Mouse (Mus musculus): ENCODE results near the gene Ube2d2b. TPM values are rescaled to one million over a fixed set of nuclear protein-coding genes. Genes with fewer than 3 reads are reported as not detected.

The Ube2d2b gene
- polyA plus RNA-seq, 1 experiment from 2014 or later, result 0.14 TPM

DNA sequence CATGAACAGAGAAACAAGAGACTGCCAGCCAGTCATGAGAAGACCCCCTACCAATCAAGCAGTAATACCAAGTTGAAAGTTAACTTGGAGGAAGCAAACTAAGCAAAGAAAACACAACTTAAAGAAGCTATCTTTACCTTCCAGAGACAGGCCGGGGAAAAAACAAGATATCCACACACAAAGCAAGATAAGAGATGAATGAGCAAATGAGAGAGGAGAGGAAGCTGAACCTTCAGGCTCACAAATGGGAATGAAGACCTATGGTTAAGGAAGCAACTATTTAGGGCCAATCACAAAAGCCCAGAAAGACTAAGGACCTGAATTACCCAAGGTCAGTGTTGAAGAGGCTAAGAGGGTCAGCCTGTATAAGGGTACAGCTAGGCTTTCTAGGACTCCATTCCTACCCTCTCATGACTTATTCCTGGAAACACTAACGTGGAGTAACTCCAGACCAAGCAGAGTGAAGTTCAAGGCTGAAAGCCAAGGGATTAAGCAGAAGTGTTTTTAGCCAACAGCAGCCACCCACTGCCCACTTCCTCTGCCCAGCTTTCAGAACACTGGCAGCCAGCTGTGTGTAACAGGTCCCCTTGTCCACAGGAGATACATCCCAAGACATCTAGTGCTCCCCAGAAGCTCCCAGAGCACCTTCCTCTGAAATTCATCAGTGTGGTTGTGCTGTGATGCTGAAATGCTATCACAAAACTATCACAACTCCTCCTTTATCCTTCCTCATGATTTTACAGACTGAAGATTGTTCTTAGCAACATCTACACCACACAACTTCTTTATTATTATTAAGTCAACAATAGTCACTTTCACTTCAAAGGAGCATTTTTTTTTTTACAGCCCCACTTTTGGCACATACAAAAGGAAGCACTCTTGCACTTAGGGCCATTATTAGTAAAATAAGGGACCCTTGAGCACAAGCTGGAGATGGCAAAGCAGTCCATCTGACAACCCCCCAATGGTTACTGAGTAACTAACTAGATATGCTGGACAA is 36.5 kb downstream of the Ube2d2b start:
- H3K9ac ChIP-seq (ENCODE audit: low read length), result no peak overlapping the region
- H3K4me3 ChIP-seq (ENCODE audit: low read depth, low read length), result no peak overlapping the region
- H3K4me2 ChIP-seq (ENCODE audit: low read length), result peak overlapping the region; percentile 15; the same call in 1 of the 2 replicates
- no peak overlapping the region; the same call in 1 of the 2 replicates for H3K27ac ChIP-seq (ENCODE audit: low read depth)
- 53% methylated on average over 2 of the region's 2 CpGs for WGBS
- no peak for DNase-seq (ENCODE audit: low spot score)
- H3K4me1 ChIP-seq (replicated peaks; ENCODE audit: control insufficient read depth, insufficient read depth, low read length), result peaks cover 12% of the 10 kb centered on the region
- ATAC-seq (replicated peaks; ENCODE audit: low FRiP score, low TSS enrichment, low read depth), result no peak
- no peaks in the 10 kb centered on the region for H3K36me3 ChIP-seq (ENCODE audit: control insufficient read depth, insufficient read depth, low read length)
- H3K27me3 ChIP-seq (replicated peaks; ENCODE audit: control insufficient read depth, insufficient read depth, low read length), result no peaks in the 10 kb centered on the region
- no peaks in the 10 kb centered on the region for H3K9me3 ChIP-seq (ENCODE audit: control insufficient read depth, low read length)

DNA sequence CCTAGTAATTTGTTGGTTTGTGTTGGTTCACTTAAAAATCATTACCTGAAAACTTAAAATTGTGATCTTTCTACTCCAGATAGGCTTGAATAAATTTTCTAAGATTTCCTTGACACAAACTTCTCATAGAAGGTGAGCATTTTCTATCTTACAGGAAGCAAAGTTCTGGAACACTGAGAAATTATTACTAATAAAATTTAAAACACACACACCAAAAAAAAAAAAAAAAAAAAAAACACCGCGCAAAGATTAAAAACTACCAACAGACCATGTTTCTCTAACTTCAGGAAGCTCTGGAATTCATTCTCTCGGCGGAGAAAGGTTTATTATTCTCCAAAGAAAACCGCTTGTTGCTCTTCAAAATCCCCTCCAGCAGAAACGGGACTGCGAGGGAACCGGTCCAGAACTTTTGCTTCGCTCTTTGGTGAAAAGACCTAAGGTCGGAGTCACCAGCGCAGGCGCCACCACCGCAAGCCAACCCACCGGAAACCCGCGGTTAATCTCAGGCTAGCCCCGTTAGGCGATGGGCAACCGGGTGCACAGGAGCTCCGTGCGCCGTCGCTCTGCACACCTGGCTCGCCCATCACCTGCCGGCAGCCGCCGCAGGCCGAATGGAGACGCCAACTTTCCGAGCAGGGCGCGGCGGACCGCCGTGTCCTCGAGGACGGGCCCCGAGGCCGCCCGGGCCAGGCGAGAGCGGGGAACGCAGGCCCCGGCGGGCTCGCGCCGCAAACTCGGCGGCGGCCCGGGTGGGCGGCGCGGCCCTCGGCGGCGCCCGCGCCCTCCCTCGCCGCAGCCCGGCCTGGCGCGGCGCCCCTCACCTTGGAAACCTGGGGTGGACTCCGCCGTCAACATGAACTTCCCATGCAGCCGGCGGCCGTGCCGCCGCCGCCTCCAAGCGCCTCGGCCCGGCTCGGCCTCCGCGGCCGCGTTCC is 38.3 kb downstream of the Ube2d2b start:
- Histone ChIP-seq H3K27me3 (replicated peaks; ENCODE audit: control insufficient read depth, insufficient read depth, low read length) (no peaks in the 10 kb centered on the region), H3K4me1 (replicated peaks; ENCODE audit: control insufficient read depth, insufficient read depth, low read length) (peaks cover 13% of the 10 kb centered on the region), H3K27ac (ENCODE audit: low read depth) (peak overlapping the region; percentile 98), H3K4me2 (ENCODE audit: low read length) (peak overlapping the region; percentile 54), H3K9ac (ENCODE audit: low read length) (peak overlapping the region; percentile 91), H3K36me3 (ENCODE audit: control insufficient read depth, insufficient read depth, low read length) (no peaks in the 10 kb centered on the region), H3K9me3 (ENCODE audit: control insufficient read depth, low read length) (no peaks in the 10 kb centered on the region), H3K4me3 (ENCODE audit: low read depth, low read length) (peak overlapping the region; percentile 91)
- under 1% methylated on average over 55 of the region's 82 CpGs for WGBS
- DNase-seq (ENCODE audit: low spot score) (peak; percentile 87), ATAC-seq (replicated peaks; ENCODE audit: low FRiP score, low TSS enrichment, low read depth) (peak; percentile 73)

DNA sequence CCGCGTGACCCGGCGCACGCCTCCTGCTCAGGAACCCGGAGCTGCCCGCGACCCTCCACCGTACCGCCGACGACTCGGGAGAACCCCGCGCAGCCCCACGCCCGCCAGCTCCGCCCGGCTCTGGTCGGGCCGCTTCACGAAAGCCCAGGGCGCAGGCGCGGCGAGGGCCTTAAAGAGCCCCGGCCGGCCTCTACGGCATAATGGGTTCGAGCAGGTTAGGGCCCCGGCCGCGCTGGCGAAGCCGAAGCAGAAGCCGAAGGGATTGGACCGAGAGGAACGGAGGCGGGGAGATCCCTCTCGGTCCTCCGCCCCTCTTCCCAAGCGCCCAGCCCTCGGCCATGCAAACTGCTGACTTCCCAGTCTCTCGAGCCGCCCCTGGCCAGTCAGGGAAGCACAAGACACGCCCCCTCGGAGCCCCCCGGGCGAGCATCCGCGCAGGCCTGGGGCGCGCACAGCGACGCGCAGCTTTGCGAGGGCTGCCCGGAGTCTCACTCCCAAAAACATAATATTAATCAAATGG is 39.1 kb downstream of the Ube2d2b start:
- WGBS, result under 1% methylated on average over 58 of the region's 58 CpGs
- peak overlapping the region; percentile 54 for H3K4me2 ChIP-seq (ENCODE audit: low read length)
- H3K27ac ChIP-seq (ENCODE audit: low read depth), result peak overlapping the region; percentile 98
- no peaks in the 10 kb centered on the region for H3K27me3 ChIP-seq (replicated peaks; ENCODE audit: control insufficient read depth, insufficient read depth, low read length)
- H3K9me3 ChIP-seq (ENCODE audit: control insufficient read depth, low read length), result no peaks in the 10 kb centered on the region
- DNase-seq (ENCODE audit: low spot score), result peak; percentile 91
- no peaks in the 10 kb centered on the region for H3K36me3 ChIP-seq (ENCODE audit: control insufficient read depth, insufficient read depth, low read length)
- H3K4me1 ChIP-seq (replicated peaks; ENCODE audit: control insufficient read depth, insufficient read depth, low read length), result peaks cover 20% of the 10 kb centered on the region
- H3K4me3 ChIP-seq (ENCODE audit: low read depth, low read length), result peak overlapping the region; percentile 91
- peak overlapping the region; percentile 91 for H3K9ac ChIP-seq (ENCODE audit: low read length)
- peak; percentile 99 for ATAC-seq (replicated peaks; ENCODE audit: low FRiP score, low TSS enrichment, low read depth)

DNA sequence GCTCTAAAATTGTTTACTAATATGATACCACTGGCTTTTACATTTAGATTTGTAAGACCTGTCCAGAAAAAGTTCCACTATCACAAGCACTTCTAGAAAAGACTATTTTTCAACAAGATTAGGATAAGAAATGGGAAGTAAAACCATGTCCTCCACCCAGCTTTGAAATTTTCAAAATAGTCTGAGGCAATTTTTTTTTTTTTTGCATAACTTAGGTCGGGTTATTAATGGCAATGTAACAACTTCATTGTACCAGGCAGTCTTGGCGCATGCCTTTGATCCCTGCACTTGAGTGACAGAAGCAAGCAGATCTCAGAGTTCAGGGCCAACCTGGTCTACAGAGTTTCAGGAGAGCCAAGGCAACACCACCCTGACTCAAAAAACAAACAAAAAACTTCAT is 39.8 kb downstream of the Ube2d2b start:
- no peaks in the 10 kb centered on the region for H3K36me3 ChIP-seq (ENCODE audit: control insufficient read depth, insufficient read depth, low read length)
- no peak for DNase-seq (ENCODE audit: low spot score)
- no peaks in the 10 kb centered on the region for H3K9me3 ChIP-seq (ENCODE audit: control insufficient read depth, low read length)
- H3K27ac ChIP-seq (ENCODE audit: low read depth), result no peak overlapping the region
- H3K9ac ChIP-seq (ENCODE audit: low read length), result no peak overlapping the region
- peak overlapping the region; percentile 54; the same call in 1 of the 2 replicates for H3K4me2 ChIP-seq (ENCODE audit: low read length)
- 68% methylated on average over 2 of the region's 2 CpGs for WGBS
- no peak for ATAC-seq (replicated peaks; ENCODE audit: low FRiP score, low TSS enrichment, low read depth)
- H3K27me3 ChIP-seq (replicated peaks; ENCODE audit: control insufficient read depth, insufficient read depth, low read length), result no peaks in the 10 kb centered on the region
- 0 out of 2 replicates have a peak overlapping the region, but pooled peaks have one; percentile 91 for H3K4me3 ChIP-seq (ENCODE audit: low read depth, low read length)
- H3K4me1 ChIP-seq (replicated peaks; ENCODE audit: control insufficient read depth, insufficient read depth, low read length), result peaks cover 28% of the 10 kb centered on the region

DNA sequence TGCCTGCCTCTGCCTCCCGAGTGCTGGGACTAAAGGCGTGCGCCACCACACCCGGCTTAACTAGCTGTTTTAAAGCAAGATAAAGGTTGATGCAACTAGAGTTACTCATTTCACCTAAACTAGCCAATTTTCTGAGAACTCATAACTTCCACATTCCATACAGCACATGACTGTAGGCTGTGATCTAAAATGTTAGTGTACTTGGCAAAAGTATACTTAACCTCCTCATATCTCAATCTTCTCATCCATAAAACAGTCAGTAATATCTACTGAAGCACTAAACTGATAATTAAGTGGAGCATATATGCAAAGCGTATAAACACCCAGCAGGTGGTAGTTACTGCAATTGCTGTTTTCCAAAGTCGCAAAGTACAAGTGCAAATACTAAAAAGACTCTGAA is 43.4 kb downstream of the Ube2d2b start:
- DNase-seq (ENCODE audit: low spot score), result no peak
- Histone ChIP-seq H3K4me2 (ENCODE audit: low read length) (peak overlapping the region; percentile 18; the same call in 1 of the 2 replicates), H3K9ac (ENCODE audit: low read length) (no peak overlapping the region), H3K9me3 (ENCODE audit: control insufficient read depth, low read length) (no peaks in the 10 kb centered on the region), H3K27ac (ENCODE audit: low read depth) (peak overlapping the region; percentile 70), H3K36me3 (ENCODE audit: control insufficient read depth, insufficient read depth, low read length) (no peaks in the 10 kb centered on the region), H3K4me3 (ENCODE audit: low read depth, low read length) (no peak overlapping the region), H3K4me1 (replicated peaks; ENCODE audit: control insufficient read depth, insufficient read depth, low read length) (peaks cover 22% of the 10 kb centered on the region), H3K27me3 (replicated peaks; ENCODE audit: control insufficient read depth, insufficient read depth, low read length) (no peaks in the 10 kb centered on the region)
- no peak for ATAC-seq (replicated peaks; ENCODE audit: low FRiP score, low TSS enrichment, low read depth)
- 80% methylated on average over 6 of the region's 6 CpGs for WGBS

DNA sequence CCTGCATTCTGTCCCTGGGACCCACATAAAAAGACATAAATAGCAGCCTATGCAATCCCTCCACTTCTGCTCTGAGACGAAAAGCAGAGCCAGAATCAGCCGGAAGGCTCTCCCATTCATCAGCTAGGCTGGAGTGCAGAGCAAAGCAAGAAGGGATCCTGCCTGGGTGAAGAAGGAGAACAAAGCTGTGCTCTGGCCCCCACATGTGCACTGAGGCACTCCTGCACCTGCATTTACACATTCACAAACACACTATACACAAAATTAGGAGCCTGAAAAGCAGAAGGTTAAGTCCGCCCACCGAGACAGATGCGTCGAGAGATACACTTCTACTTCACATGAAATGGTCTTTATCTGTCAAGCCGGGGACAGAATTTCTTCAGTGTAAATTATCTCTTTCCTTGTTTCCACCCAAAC is 44.0 kb downstream of the Ube2d2b start:
- H3K9me3 ChIP-seq (ENCODE audit: control insufficient read depth, low read length), result no peaks in the 10 kb centered on the region
- H3K36me3 ChIP-seq (ENCODE audit: control insufficient read depth, insufficient read depth, low read length), result no peaks in the 10 kb centered on the region
- no peaks in the 10 kb centered on the region for H3K27me3 ChIP-seq (replicated peaks; ENCODE audit: control insufficient read depth, insufficient read depth, low read length)
- no peak overlapping the region for H3K9ac ChIP-seq (ENCODE audit: low read length)
- 28% methylated on average over 7 of the region's 7 CpGs for WGBS
- DNase-seq (ENCODE audit: low spot score) (peak; percentile 79), ATAC-seq (replicated peaks; ENCODE audit: low FRiP score, low TSS enrichment, low read depth) (0 out of 2 replicates have a peak, but pooled peaks have one; percentile 5)
- peak overlapping the region; percentile 70 for H3K27ac ChIP-seq (ENCODE audit: low read depth)
- peak overlapping the region; percentile 18 for H3K4me2 ChIP-seq (ENCODE audit: low read length)
- peaks cover 22% of the 10 kb centered on the region for H3K4me1 ChIP-seq (replicated peaks; ENCODE audit: control insufficient read depth, insufficient read depth, low read length)
- no peak overlapping the region for H3K4me3 ChIP-seq (ENCODE audit: low read depth, low read length)

DNA sequence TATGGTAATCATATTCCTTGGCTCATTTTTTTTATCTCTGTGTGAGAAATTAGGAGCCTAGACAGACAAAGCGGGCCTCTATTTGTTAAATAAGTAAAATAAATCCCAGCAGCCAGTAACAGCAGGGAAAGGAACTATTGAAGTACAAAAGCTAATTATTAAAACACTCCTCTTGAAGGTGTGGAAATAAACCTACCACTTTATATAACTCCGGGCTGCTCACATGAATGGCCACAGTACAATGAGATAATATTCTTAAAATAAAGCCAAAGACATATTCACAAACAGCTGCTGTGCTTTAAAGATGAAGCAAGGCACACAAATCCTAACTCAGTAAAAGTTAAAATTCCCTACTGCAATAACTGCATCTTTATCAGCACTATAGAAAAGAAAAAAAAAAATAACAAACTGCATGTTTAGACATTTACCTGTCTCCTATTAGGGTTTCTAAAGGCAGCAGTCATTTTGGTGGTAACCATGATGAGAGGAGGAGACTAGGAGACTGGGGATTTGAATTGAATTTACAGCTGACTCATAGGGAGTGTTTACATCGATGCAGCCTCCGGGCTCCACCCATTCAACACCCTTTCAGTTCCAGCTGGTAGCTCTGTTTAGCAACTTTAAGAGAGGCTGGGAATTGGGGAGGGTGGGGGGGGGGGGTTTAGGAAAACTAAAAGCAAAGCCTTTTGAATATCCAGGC is 44.8 kb downstream of the Ube2d2b start, which contains the start of gene Evi5:
TSS of gene Evi5 (minus strand) at position 547 of the 700 bp plus-strand sequence.
- 28% methylated on average over 4 of the region's 4 CpGs for WGBS
- peak within 1 kb of the TSS; percentile 3 for H3K4me2 ChIP-seq (ENCODE audit: low read length)
- no peaks in the 10 kb centered on the region for H3K27me3 ChIP-seq (replicated peaks; ENCODE audit: control insufficient read depth, insufficient read depth, low read length)
- H3K36me3 ChIP-seq (ENCODE audit: control insufficient read depth, insufficient read depth, low read length), result no peaks in the 10 kb centered on the region
- ATAC-seq (replicated peaks; ENCODE audit: low FRiP score, low TSS enrichment, low read depth), result no peak
- DNase-seq (ENCODE audit: low spot score), result no peak
- no peak within 1 kb of the TSS for H3K9ac ChIP-seq (ENCODE audit: low read length)
- H3K4me3 ChIP-seq (ENCODE audit: low read depth, low read length), result no peak within 1 kb of the TSS
- H3K27ac ChIP-seq (ENCODE audit: low read depth), result peak within 1 kb of the TSS; percentile 70
- H3K9me3 ChIP-seq (ENCODE audit: control insufficient read depth, low read length), result no peaks in the 10 kb centered on the region
- peaks cover 22% of the 10 kb centered on the region for H3K4me1 ChIP-seq (replicated peaks; ENCODE audit: control insufficient read depth, insufficient read depth, low read length)

Data from intestine, embryonic 14.5 days (tissue).